Mouse (Mus musculus): Measurements from ENCODE around the gene Lgmn. TPM values are rescaled to one million over a fixed set of nuclear protein-coding genes. Genes with fewer than 3 reads are reported as not detected.

Lgmn gene
- total RNA-seq (2021), result 100 to 1,000 TPM; 111 to 117 TPM
- long read RNA-seq, experiment 1, transcript Lgmn-201 (14 exons, 1,990 nt), result major isoform, 164 of 182 reads
- long read RNA-seq, experiment 1, partial matches to known transcripts, result 2 of 182 reads
- long read RNA-seq, experiment 1, other reads (novel, unspliced or antisense), result 12 of 182 reads
- long read RNA-seq, experiment 2, transcript Lgmn-201 (14 exons, 1,990 nt), result major isoform, 210 of 234 reads
- long read RNA-seq, experiment 2, partial matches to known transcripts, result 6 of 234 reads
- long read RNA-seq, experiment 2, other reads (novel, unspliced or antisense), result 15 of 234 reads

- DNase-seq (ENCODE audit: low spot score in 2 of 2), result peak; percentile 98 to 99
Measured at GRCm38 (mm10) chr12:102439632-102440023, at the start of gene Lgmn. TSS of gene Lgmn (minus strand) at chr12:102439813.

GRCm38 (mm10) chr12:102484946-102485345 is 45.3 kb upstream of the Lgmn start:
- no peak for DNase-seq (ENCODE audit: low spot score in 2 of 2)

- DNase-seq (ENCODE audit: low spot score in 2 of 2), result no peak
Measured at GRCm38 (mm10) chr12:102480481-102480880, 40.9 kb upstream of the Lgmn start.

- DNase-seq (ENCODE audit: low spot score in 2 of 2), result no peak
Measured at GRCm38 (mm10) chr12:102474411-102474810, 34.8 kb upstream of the Lgmn start.

GRCm38 (mm10) chr12:102468894-102469764 is 29.5 kb upstream of the Lgmn start, which contains the start of gene Golga5:
TSS of gene Golga5 (plus strand) at chr12:102469135.
- DNase-seq (ENCODE audit: low spot score in 2 of 2), result peak; percentile 95 to 97

- DNase-seq (ENCODE audit: low spot score in 2 of 2), result no peak
Measured at GRCm38 (mm10) chr12:102468136-102468535, 28.5 kb upstream of the Lgmn start.

GRCm38 (mm10) chr12:102464650-102465049 is 25.0 kb upstream of the Lgmn start:
- no peak for DNase-seq (ENCODE audit: low spot score in 2 of 2)

- no peak for DNase-seq (ENCODE audit: low spot score in 2 of 2)
Measured at GRCm38 (mm10) chr12:102461177-102461576, 21.6 kb upstream of the Lgmn start.

- no peak for DNase-seq (ENCODE audit: low spot score in 2 of 2)
Measured at GRCm38 (mm10) chr12:102460014-102460413, 20.4 kb upstream of the Lgmn start.

GRCm38 (mm10) chr12:102456467-102457193 is 17.0 kb upstream of the Lgmn start:
- no peak for DNase-seq (ENCODE audit: low spot score in 2 of 2)

GRCm38 (mm10) chr12:102453581-102453980 is 14.0 kb upstream of the Lgmn start:
- no peak for DNase-seq (ENCODE audit: low spot score in 2 of 2)

GRCm38 (mm10) chr12:102451126-102451851 is 11.7 kb upstream of the Lgmn start:
- DNase-seq (ENCODE audit: low spot score in 2 of 2), result no peak

GRCm38 (mm10) chr12:102450437-102450836 is 10.8 kb upstream of the Lgmn start:
- no peak for DNase-seq (ENCODE audit: low spot score in 2 of 2)

- DNase-seq (ENCODE audit: low spot score in 2 of 2), result no peak
Measured at GRCm38 (mm10) chr12:102445436-102445835, 5.8 kb upstream of the Lgmn start.

- DNase-seq (ENCODE audit: low spot score in 2 of 2), result no peak
Measured at GRCm38 (mm10) chr12:102443676-102444075, 4.1 kb upstream of the Lgmn start.

- no peak for DNase-seq (ENCODE audit: low spot score in 2 of 2)
Measured at GRCm38 (mm10) chr12:102442639-102443038, 3.0 kb upstream of the Lgmn start.

- no peak for DNase-seq (ENCODE audit: low spot score in 2 of 2)
Measured at GRCm38 (mm10) chr12:102441141-102441540, 1.5 kb upstream of the Lgmn start.

- DNase-seq (ENCODE audit: low spot score in 2 of 2), result no peak
Measured at GRCm38 (mm10) chr12:102440551-102440950, 938 bp upstream of the Lgmn start.

GRCm38 (mm10) chr12:102438983-102439631 is 506 bp downstream of the Lgmn start:
- no peak for DNase-seq (ENCODE audit: low spot score in 2 of 2)

GRCm38 (mm10) chr12:102437952-102438351 is 1.7 kb downstream of the Lgmn start:
- DNase-seq (ENCODE audit: low spot score in 2 of 2), result no peak

Data from layer of hippocampus, postnatal 14 days (tissue).